Mouse (Mus musculus) ES-Bruce4 (cell line): Measurements from ENCODE around the gene Nek2. TPM values are rescaled to one million over a fixed set of nuclear protein-coding genes. Genes with fewer than 3 reads are reported as not detected.

Source experiments
- H3K27ac ChIP-seq: 2 replicates; pipeline ENCODE4 v1.5.1; 2012; ENCODE audit warnings: low read length, inconsistent platforms; ENCODE audit not compliant: insufficient read depth
- H3K27me3 ChIP-seq: 2 replicates; pipeline ENCODE4 v1.6.1; 2012; ENCODE audit warnings: mild to moderate bottlenecking, low read length, inconsistent platforms; ENCODE audit not compliant: control insufficient read depth, poor library complexity, insufficient read depth, severe bottlenecking
- H3K36me3 ChIP-seq: 2 replicates; pipeline ENCODE4 v1.6.1; 2012; ENCODE audit warnings: inconsistent platforms, mild to moderate bottlenecking, low read length, moderate library complexity; ENCODE audit not compliant: control insufficient read depth, poor library complexity, insufficient read depth, severe bottlenecking
- H3K4me1 ChIP-seq: one replicate; pipeline ENCODE4 v1.8.1; 2011; ENCODE audit warnings: low read length; ENCODE audit not compliant: control insufficient read depth, insufficient read depth
- H3K4me3 ChIP-seq: 2 replicates; pipeline ENCODE4 v1.5.1; 2011; ENCODE audit warnings: low read depth, mild to moderate bottlenecking, low read length
- H3K9ac ChIP-seq: 2 replicates; pipeline ENCODE4 v1.6.1; 2012; ENCODE audit warnings: low read depth, mild to moderate bottlenecking, inconsistent platforms; ENCODE audit not compliant: poor library complexity, severe bottlenecking
- H3K9me3 ChIP-seq: replicated peaks from 2 replicates; pipeline ENCODE4 v1.6.1; 2012; ENCODE audit warnings: mild to moderate bottlenecking, low read length, inconsistent platforms; ENCODE audit not compliant: control insufficient read depth, poor library complexity, insufficient read depth, severe bottlenecking
- CTCF ChIP-seq: IDR thresholded peaks from one replicate; pipeline ENCODE4 v1.8.1; 2011; ENCODE audit warnings: low read depth, low read length
- EP300 ChIP-seq: IDR thresholded peaks from 2 replicates; pipeline ENCODE4 v1.6.1; 2011; ENCODE audit warnings: low read depth, low read length; ENCODE audit not compliant: insufficient read depth
- POLR2A ChIP-seq: IDR thresholded peaks from one replicate; pipeline ENCODE4 v1.8.1; 2011; ENCODE audit warnings: low read length; ENCODE audit not compliant: insufficient read depth
- polyA plus RNA-seq: library from polyadenylated mRNA; stranded (reverse); fragments of >200 nt; gene quantifications from 2 replicates; pipeline ENCODE4 v1.2.4, GENCODE M21; 2011; ENCODE audit warnings: low read depth; ENCODE audit not compliant: missing spikeins, insufficient read depth, insufficient read length

Nek2 gene
- polyA plus RNA-seq, 1 experiment = 80.3 TPM

GRCm38 (mm10) chr1:191859847-191860246, 38.6 kb downstream of the Nek2 start:
- H3K27me3 ChIP-seq = no peaks in the 10 kb centered on the region
- TF ChIP-seq POLR2A (no peak), CTCF (no peak), EP300 (no peak)

GRCm38 (mm10) chr1:191861247-191861646, 40.0 kb downstream of the Nek2 start:
- no peaks in the 10 kb centered on the region for H3K36me3 ChIP-seq
- no peak overlapping the region for H3K4me3 ChIP-seq
- H3K27me3 ChIP-seq = no peaks in the 10 kb centered on the region
- H3K27ac ChIP-seq = no peak overlapping the region
- H3K9me3 ChIP-seq = peaks cover 4% of the 10 kb centered on the region; the same call in 1 of the 2 replicates
- H3K9ac ChIP-seq = no peak overlapping the region
- no peaks in the 10 kb centered on the region for H3K4me1 ChIP-seq
- TF ChIP-seq CTCF = no peak
- no peak for TF ChIP-seq EP300
- no peak for TF ChIP-seq POLR2A

More at GRCm38 (mm10) chr1:191859847-191860246, 38.6 kb downstream of the Nek2 start:
- H3K27ac ChIP-seq = no peak overlapping the region
- H3K4me1 ChIP-seq = no peaks in the 10 kb centered on the region
- no peak overlapping the region for H3K4me3 ChIP-seq
- peaks cover 4% of the 10 kb centered on the region; the same call in 1 of the 2 replicates for H3K9me3 ChIP-seq
- no peaks in the 10 kb centered on the region for H3K36me3 ChIP-seq
- no peak overlapping the region for H3K9ac ChIP-seq

- TF ChIP-seq POLR2A = no peak
- TF ChIP-seq EP300 = no peak
- TF ChIP-seq CTCF = no peak
- no peak overlapping the region for H3K4me3 ChIP-seq
- H3K9me3 ChIP-seq = no peaks in the 10 kb centered on the region
- no peak overlapping the region for H3K9ac ChIP-seq
- H3K27me3 ChIP-seq = no peaks in the 10 kb centered on the region
- no peaks in the 10 kb centered on the region for H3K36me3 ChIP-seq
- H3K27ac ChIP-seq = no peak overlapping the region
- no peaks in the 10 kb centered on the region for H3K4me1 ChIP-seq
These were observed 42.7 kb downstream of the Nek2 start for GRCm38 (mm10) chr1:191863833-191864550.

GRCm38 (mm10) chr1:191864551-191865027, 43.3 kb downstream of the Nek2 start:
- no peak for TF ChIP-seq POLR2A
- TF ChIP-seq CTCF = no peak
- no peak for TF ChIP-seq EP300
- no peaks in the 10 kb centered on the region for H3K4me1 ChIP-seq

GRCm38 (mm10) chr1:191872076-191872710, 50.9 kb downstream of the Nek2 start:
- H3K9ac ChIP-seq = no peak overlapping the region
- no peaks in the 10 kb centered on the region for H3K36me3 ChIP-seq
- H3K9me3 ChIP-seq = no peaks in the 10 kb centered on the region
- H3K4me1 ChIP-seq = no peaks in the 10 kb centered on the region
- no peaks in the 10 kb centered on the region for H3K27me3 ChIP-seq
- TF ChIP-seq EP300 (no peak), CTCF (no peak), POLR2A (no peak)
- no peak overlapping the region for H3K4me3 ChIP-seq
- H3K27ac ChIP-seq = no peak overlapping the region

More at GRCm38 (mm10) chr1:191864551-191865027, 43.3 kb downstream of the Nek2 start:
- H3K4me3 ChIP-seq = no peak overlapping the region
- no peak overlapping the region for H3K27ac ChIP-seq
- no peak overlapping the region for H3K9ac ChIP-seq
- H3K9me3 ChIP-seq = no peaks in the 10 kb centered on the region
- no peaks in the 10 kb centered on the region for H3K36me3 ChIP-seq
- no peaks in the 10 kb centered on the region for H3K27me3 ChIP-seq

- Histone ChIP-seq H3K36me3 (no peaks in the 10 kb centered on the region), H3K9me3 (no peaks in the 10 kb centered on the region), H3K4me1 (no peaks in the 10 kb centered on the region), H3K27me3 (no peaks in the 10 kb centered on the region), H3K4me3 (no peak overlapping the region), H3K27ac (no peak overlapping the region), H3K9ac (no peak overlapping the region)
- no peak for TF ChIP-seq CTCF
- no peak for TF ChIP-seq EP300
- TF ChIP-seq POLR2A = no peak
These were observed 53.8 kb downstream of the Nek2 start for GRCm38 (mm10) chr1:191875006-191875405.
